Mouse (Mus musculus): Measurements from ENCODE around the gene Fam219b. TPM values are rescaled to one million over a fixed set of nuclear protein-coding genes. Genes with fewer than 3 reads are reported as not detected.

The Fam219b gene
- 22.1 TPM for polyA plus RNA-seq (2015; fragmentation: Illumina TruSeq; extraction: RNeasy Lipid Tissue Mini Kit (QIAGEN cat#74804); ENCODE audit: insufficient read depth, low replicate concordance)

DNA sequence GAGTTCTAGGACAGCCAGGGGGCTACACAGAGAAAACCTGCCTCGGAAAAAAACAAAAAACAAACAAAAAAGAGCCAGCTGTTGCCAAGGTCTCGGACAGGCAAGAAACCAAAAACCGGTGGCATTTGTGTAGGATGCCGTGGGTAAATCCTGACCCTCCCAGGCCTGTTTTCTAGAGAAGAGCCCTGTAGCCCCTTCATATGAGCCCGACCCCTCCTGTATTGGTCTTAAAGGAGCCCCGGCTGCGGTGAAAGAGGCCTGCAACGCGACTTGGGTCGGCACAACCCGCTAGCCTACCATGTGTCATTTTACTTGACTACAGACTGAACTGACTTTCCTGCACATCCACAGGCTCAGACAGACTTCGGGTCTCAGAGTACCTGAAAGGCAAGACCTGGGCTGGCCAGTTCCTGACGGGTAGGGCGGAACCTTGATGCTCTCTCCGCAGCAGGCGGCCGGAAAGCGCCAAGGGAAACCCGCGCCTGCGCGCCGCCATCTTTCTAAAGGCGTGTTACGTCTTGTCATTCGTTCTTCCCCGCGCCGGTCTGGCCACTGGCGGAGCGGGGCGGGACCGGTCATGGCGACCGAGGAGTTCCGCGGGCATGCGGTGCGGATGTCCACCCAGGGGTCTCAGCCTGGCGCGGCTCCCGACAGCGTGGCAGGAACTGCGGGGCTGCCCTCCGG lies at the start of gene Fam219b:
Gene Fam219b, plus strand, starts transcription at position 485 of the 684 bp plus-strand sequence.

DNA sequence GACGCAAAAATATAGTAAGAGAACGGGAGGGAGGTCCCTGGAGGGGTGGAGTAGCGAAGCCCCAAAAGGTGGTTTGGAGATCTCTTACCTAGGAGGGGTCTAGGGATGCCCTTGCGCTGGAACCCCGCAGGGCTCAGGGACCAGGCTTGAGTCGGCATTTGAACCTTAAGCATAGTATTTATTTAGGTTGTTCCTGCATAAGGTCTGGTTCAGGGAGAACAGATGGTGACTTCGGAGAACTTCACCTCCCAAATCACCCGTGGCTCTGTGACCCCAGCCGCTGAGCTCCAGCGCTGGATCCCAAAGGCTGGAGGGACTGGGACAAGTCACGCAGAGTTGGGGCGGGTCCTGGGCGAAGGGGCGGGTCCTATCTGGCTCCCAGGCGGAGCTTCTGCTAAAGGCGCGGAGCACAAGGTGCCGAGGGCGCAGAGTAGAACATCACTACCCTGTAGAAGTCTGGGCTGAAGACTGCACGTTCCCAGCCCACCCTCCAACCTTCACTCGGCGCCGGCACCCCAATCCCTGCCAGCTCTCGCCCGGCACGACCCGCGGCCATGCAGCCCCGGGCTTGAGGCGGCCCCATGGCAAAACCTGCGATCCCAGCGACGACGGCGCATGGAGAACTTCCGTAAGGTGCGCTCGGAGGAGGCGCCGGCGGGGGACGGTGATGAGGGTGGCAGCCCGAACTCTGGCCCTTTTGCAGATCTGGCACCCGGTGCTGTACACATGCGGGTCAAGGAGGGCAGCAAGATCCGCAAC lies 33.5 kb upstream of the Fam219b start, which contains the start of gene Rpp25:
Gene Rpp25, plus strand, starts transcription at position 405 of the 759 bp plus-strand sequence.

DNA sequence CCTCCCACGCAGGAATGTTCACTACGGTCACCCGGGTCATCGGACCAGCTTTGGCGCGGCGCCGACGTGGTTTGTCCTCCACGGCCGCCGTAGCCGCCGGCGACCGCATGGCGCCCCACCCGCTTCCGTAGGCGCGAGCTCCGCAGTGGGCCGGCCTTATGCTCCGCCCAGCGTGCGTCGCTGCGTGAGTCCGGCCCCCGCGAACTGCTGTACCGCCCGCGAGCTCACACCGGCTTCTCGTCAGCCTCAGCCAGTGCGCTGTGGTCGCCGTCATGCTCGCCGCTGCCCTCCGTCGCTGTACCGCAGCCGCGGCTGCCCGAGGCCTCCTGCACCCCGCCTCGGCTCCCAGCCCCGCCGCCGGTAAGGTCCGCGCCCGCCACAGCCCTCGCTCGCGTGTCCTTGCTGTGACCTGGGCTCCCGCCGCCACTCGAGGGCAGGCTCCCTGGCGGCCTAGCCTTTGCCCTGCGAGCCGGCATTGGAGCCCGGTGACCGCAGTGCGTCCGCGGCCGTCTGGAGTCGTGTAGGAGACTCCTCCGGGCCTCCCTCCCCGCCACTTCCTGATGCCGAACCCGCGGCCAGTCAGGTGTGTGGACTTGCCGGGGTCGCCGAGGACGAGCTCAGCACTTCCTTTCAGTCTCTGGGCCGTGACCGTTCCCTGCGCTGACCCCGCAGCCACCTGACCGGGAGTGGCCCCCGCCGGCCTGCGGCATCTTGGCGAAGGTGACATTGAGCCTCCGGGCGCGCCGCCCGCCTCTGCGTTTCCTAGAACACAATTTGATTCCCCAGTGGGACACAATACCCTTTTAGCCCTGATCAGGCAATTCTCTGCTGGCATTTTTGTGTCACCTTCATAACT lies 16.0 kb upstream of the Fam219b start, which contains the start of gene Cox5a:
Gene Cox5a, plus strand, starts transcription at position 219 of the 856 bp plus-strand sequence.

DNA sequence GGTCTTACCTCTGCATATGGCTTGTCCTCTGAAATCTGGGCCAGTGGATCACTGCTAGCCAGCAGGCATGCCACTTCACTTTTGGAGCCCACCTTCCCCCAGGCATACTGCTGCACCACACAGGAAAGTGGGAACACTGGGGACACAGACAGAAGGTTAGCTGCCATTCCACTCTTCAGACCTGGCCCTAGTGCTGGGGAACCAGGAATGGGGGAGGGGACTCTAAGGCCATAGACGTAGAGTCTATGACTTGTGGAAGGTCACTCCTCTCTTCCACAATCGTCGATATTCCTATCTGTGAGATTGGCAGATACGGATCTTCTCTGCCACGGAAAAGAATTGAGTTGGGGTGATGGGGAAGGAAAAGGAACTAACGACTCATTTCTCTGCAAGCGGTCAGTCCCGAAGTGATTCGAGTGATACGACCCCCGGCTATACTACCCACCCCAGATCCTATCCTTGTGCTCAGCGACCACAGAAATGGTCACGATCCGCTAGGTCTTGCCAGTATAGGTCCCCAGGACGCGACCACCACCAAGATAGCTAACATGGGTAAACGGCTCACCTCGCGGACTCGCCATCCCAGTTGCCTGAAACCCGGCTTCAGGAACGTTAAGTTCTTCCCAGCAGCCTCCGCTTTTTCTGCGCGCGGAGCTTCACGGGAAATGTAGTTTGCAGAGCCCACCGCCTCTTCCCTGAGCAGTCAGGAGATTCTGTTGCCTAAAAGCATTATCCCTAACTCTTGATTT lies 15.0 kb downstream of the Fam219b start, which contains the start of gene Mpi:
Gene Mpi, minus strand, starts transcription at position 625 of the 749 bp plus-strand sequence.

DNA sequence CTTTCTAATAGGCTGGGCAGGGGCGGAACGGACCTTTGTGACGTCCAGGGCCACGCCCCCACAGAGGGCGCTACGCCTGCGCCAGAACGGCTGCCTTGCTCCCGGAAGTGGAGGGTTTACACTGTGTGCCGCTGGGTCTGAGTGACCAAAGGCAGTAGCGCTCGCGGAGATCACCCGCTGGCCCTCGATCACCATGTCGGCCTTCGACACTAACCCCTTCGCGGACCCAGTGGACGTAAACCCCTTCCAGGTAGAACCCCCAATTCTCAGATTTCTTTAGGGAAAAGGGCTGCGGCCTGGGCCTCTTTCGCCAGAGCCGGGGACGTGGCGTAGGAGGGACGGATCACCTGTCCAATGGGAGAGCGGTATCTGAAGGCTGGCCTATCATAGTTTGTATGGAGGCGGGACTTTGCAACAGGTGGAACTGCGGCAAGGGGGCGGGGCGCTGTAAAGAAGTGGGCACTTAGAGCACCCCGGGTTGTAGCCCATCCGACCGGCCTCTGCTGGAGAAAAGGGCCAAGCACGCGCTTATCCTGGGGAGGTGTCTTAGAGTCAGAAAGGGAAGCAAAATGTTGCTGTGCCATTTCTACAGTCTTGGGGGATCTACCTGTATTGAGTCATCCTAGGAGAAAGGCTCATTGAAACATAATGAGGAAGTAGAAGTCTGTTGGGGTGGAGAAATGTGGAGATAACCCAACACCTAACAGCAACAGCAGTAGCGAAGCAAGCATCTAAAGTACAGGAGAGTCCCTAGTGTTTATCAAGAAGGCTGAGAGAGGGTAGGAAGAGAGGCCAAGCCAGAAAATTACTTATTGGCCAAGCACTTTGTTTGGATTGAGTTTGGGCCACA lies 23.8 kb downstream of the Fam219b start, which contains the start of gene Scamp2:
Gene Scamp2, plus strand, starts transcription at position 83 of the 850 bp plus-strand sequence.

DNA sequence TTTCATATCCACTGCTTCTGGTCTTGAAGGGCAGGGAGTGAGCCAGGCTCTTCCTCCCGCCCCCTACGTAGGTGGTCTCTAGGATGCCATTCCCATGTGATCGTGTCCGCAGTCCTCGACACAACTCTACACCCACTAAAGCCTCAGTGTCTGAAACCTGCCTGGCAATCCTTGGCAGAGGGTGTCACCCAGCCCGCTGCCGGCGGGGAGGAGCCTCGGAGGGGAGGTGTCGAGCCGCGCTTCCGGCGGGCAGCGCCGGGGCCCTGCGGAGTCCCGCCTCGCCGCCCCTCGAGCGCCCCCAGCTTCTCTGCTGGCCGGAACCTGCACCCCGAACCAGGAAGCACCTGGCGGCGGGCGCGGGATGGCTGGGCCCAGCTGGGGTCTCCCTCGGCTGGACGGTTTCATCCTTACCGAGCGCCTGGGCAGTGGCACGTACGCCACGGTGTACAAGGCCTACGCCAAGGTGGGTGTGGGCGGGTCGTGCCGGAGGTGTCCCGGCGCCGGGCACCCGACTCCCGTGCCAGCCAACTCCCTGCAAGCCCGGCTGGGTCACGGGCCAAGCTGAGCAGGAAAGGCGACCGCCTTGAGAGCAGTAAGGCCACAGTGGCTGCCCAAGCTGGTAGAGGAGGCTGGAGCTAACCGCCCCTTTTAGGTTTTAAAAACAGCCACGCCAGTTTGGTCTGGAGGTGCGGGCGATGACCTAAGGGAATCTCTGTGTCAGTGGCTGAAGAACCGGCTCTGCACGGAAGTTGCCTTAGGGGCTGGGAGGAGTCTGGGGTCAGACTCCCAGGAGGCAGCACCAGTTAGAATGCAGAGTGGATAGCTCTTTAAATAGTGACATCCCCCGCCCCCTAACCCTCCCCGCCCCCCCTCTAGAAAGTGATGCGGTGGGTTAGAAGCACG lies 52.1 kb downstream of the Fam219b start, which contains the start of gene Ulk3:
Gene Ulk3, plus strand, starts transcription at position 229 of the 903 bp plus-strand sequence.

Other genes starting within 250 kb of the Fam219b start
- gene Ppcdc, start 97.4 kb upstream of the Fam219b start, polyA plus RNA-seq (2015; fragmentation: Illumina TruSeq; extraction: RNeasy Lipid Tissue Mini Kit (QIAGEN cat#74804); ENCODE audit: insufficient read depth, low replicate concordance) = 76.6 TPM
- gene Scamp5, start 69.5 kb upstream of the Fam219b start, polyA plus RNA-seq (2015; fragmentation: Illumina TruSeq; extraction: RNeasy Lipid Tissue Mini Kit (QIAGEN cat#74804); ENCODE audit: insufficient read depth, low replicate concordance) = 9.7 TPM
- not detected for gene Rpp25, start 33.5 kb upstream of the Fam219b start, polyA plus RNA-seq (2015; fragmentation: Illumina TruSeq; extraction: RNeasy Lipid Tissue Mini Kit (QIAGEN cat#74804); ENCODE audit: insufficient read depth, low replicate concordance)
- gene Cox5a, start 16.3 kb upstream of the Fam219b start, polyA plus RNA-seq (2015; fragmentation: Illumina TruSeq; extraction: RNeasy Lipid Tissue Mini Kit (QIAGEN cat#74804); ENCODE audit: insufficient read depth, low replicate concordance) = 346 TPM
- gene Mpi, start 15.2 kb downstream of the Fam219b start, polyA plus RNA-seq (2015; fragmentation: Illumina TruSeq; extraction: RNeasy Lipid Tissue Mini Kit (QIAGEN cat#74804); ENCODE audit: insufficient read depth, low replicate concordance) = 18.1 TPM
- 64.8 TPM for gene Scamp2, start 23.4 kb downstream of the Fam219b start, polyA plus RNA-seq (2015; fragmentation: Illumina TruSeq; extraction: RNeasy Lipid Tissue Mini Kit (QIAGEN cat#74804); ENCODE audit: insufficient read depth, low replicate concordance)
- 46.6 TPM for gene Ulk3, start 51.9 kb downstream of the Fam219b start, polyA plus RNA-seq (2015; fragmentation: Illumina TruSeq; extraction: RNeasy Lipid Tissue Mini Kit (QIAGEN cat#74804); ENCODE audit: insufficient read depth, low replicate concordance)
- gene Cplx3, start 68.8 kb downstream of the Fam219b start, polyA plus RNA-seq (2015; fragmentation: Illumina TruSeq; extraction: RNeasy Lipid Tissue Mini Kit (QIAGEN cat#74804); ENCODE audit: insufficient read depth, low replicate concordance) = not detected
- gene Lman1l, start 83.2 kb downstream of the Fam219b start, polyA plus RNA-seq (2015; fragmentation: Illumina TruSeq; extraction: RNeasy Lipid Tissue Mini Kit (QIAGEN cat#74804); ENCODE audit: insufficient read depth, low replicate concordance) = not detected
- 262 TPM for gene Csk, start 116.1 kb downstream of the Fam219b start, polyA plus RNA-seq (2015; fragmentation: Illumina TruSeq; extraction: RNeasy Lipid Tissue Mini Kit (QIAGEN cat#74804); ENCODE audit: insufficient read depth, low replicate concordance)
- not detected for gene Cyp1a2, start 146.2 kb downstream of the Fam219b start, polyA plus RNA-seq (2015; fragmentation: Illumina TruSeq; extraction: RNeasy Lipid Tissue Mini Kit (QIAGEN cat#74804); ENCODE audit: insufficient read depth, low replicate concordance)
- gene Cyp1a1, start 150.4 kb downstream of the Fam219b start, polyA plus RNA-seq (2015; fragmentation: Illumina TruSeq; extraction: RNeasy Lipid Tissue Mini Kit (QIAGEN cat#74804); ENCODE audit: insufficient read depth, low replicate concordance) = 0.30 TPM
- gene Edc3, start 171.0 kb downstream of the Fam219b start, polyA plus RNA-seq (2015; fragmentation: Illumina TruSeq; extraction: RNeasy Lipid Tissue Mini Kit (QIAGEN cat#74804); ENCODE audit: insufficient read depth, low replicate concordance) = 17.7 TPM
- 95.7 TPM for gene Clk3, start 228.3 kb downstream of the Fam219b start, polyA plus RNA-seq (2015; fragmentation: Illumina TruSeq; extraction: RNeasy Lipid Tissue Mini Kit (QIAGEN cat#74804); ENCODE audit: insufficient read depth, low replicate concordance)

All from spleen, adult 10 weeks (tissue).